Mouse (Mus musculus) embryo, embryonic 9.5 days (tissue): Measurements from ENCODE around the gene Trim46.

Experiments
- DNase-seq: peaks from one replicate; pipeline ENCODE4 v3.0.0-alpha.2; 2017; ENCODE audit errors: extremely low spot score

The Trim46 gene

DNA sequence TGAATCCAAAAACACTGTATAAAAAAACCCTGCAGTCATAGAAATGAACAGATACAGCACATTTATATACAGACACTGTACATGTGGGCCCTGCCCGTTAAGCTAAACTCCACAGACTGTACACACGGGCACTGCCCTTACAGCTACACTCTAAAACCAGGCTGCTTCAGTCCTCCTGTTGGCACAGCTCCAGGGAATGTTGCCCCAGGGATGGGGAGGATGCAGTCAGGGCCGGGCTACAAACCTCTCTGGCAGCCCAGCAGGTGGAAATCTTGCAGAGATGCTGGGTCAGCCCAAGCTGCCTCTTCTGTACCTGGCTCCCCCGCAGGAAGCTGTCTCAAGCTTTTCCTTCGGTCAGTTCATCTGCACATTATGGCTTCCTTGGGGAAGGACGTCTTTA, 25.7 kb upstream of the Trim46 start:
- no peak for DNase-seq

DNA sequence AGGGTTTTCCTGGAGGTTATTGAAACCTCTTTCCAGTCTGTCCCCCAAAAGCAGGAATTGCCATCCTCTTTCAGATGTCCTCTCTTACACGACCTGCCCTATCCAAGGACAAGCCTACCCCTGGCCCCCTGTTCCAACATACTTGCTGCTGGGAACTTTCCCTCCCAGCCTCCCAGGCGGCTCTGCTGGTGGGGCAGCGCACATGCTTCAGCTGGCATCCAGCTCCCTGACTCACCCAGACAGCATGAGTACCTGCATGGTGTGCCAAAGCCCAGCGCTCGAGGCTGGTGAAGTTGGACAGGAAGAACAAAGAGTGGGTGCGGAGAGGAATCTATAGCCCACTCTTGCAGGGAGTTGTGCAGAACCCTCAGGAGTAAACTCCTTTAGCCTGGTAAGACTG, 24.8 kb upstream of the Trim46 start:
- DNase-seq = no peak

GRCm38 (mm10) chr3:89270051-89270755, 24.1 kb upstream of the Trim46 start, which contains the start of gene Slc50a1:
Gene Slc50a1, minus strand, starts transcription at chr3:89270570.
- peak; percentile 76 for DNase-seq

- no peak for DNase-seq
Observed at GRCm38 (mm10) chr3:89268916-89269315, 22.8 kb upstream of the Trim46 start.

GRCm38 (mm10) chr3:89266439-89266893, 20.4 kb upstream of the Trim46 start:
- peak; percentile 75 for DNase-seq

DNA sequence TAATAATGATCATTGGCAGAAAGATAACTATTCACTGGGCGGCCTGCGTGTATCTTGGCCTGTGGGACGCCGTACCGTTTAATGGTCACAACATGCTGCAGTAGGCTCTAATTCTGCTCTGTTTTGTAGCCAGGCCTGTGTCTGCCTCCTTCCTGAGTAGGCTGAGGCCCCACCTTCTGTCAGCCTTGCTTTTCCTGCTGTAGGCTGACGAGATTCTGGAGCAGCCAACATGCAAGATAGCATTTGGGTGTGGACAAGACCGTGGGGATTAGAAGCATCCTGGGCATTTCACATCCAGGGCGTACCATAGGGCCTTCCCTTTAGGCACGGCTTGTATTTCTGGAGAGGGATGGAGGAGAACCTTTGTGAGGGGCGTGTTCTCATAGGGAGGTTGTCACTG, 16.3 kb upstream of the Trim46 start:
- no peak for DNase-seq

DNA sequence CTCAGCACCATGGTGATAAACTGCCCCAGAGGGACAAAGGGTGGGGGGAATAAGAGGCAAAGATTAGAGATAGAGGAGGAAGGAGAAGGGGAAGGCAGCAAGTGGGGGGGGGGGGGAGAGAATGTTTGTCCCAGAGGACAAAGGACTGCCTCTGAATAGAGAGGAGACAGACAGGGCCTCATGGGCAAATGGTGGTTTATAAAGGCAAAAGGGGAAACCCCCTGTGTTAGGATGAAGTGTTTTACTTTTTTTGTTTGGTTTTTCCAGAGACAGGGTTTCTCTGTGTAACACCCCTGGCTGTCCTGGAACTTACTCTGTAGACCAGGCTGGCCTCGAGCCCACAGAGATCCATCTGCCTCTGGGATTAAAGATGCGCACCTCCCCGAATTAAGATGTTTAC, 14.1 kb upstream of the Trim46 start:
- DNase-seq = no peak

GRCm38 (mm10) chr3:89259076-89259475, 13.0 kb upstream of the Trim46 start, which contains the start of gene Dpm3:
Gene Dpm3, plus strand, starts transcription at chr3:89259358.
- DNase-seq = no peak

DNA sequence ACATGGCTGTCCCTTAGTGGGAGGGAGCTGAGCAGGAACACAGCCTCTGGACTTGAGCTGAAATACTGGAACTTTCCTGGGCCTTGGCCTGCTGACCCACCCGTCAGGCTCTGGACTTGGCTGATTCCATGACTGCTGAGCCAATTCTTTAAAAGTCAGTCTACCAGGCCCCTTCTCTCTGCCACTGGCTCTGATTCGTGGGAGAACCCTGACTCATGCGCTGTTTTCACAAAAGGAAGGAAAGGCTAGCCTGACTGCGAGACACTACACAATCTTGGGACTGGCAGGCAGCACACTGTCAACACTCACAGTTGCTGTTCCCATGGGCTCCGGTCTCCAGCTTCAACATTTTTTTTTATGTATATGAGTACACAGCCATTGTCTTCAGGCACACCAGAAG, 10.1 kb upstream of the Trim46 start:
- DNase-seq = no peak

- DNase-seq = no peak
Observed at GRCm38 (mm10) chr3:89254994-89255393, 8.9 kb upstream of the Trim46 start.

DNA sequence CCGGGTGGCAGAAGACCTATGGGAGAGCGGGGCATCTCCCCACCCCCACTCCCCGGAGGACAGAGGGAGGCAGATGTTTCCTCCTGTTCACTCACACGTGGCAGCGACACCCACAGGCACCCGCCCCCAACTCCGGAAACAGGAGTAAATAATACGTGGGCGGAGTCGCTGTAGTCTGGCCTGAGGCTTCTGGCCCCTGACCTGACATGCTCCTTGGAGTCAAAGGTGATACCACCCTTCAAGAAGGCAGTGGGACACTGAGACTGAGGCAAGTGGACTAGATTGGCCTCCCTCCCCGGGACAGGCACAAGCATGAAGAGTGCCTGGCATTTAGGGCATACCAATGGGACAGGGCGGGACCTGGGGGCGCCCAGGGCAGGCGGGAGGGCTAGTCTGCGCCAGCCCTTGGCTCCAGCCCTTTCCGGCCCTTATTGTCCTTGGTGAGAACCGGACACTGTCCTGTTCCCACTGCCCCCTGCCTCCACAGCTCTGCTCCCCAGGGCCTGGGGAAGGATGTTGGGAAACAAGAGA, 5.3 kb upstream of the Trim46 start:
- peak; percentile 77 for DNase-seq

DNA sequence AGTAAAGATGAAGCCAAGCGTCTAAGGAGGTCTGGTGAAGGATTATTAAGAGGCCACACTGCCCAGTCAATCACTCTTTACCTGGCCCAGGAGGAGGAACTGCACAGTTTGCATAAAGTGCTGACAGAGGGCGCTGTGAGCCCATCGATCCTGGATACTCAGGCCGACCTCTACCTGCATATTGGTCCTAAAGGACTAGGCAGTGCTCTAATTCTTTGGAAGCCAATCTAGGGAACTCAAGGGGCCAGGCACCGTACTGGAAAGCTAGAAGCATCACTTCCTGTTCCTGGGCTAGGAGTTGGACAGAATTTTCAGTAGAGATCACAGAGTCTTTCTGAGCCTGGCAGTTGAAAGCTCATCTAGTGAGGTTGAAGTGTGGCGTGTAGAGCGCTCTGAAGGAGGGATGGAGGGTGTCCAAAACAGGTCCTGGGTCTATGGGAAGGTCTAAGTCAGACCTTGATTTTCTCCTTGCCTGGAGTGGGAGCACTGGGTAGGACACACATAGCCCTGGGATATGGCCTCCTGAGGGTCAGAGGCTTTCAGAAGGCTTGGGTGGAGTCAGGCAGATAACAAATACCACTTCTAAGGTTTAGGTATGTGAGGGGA, 4.4 kb upstream of the Trim46 start:
- peak; percentile 58 for DNase-seq

- DNase-seq = no peak
Observed at GRCm38 (mm10) chr3:89247466-89247865, 1.4 kb upstream of the Trim46 start.

DNA sequence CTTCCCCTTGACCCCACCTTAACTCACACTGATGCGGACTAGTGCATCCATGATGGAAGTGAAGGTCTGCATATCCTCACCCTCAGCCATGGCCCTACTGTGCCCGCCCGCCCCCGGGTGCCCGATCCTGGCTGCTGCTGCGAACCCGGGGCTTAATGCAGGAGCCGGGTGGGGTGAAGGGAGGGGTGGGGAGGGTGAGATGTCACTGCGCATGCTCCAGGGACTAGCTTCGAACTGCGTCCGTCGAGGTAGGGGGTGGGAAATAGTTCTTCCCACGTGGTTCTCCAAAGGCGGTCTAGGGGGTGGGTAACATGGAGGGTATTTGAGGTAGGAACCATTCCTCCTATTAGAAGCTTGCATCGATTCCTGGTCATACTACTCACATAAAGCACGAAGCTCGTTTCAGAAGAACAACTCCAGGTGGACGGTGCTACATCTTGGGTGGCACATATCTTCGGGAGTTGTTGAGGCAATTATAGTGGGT, 379 bp downstream of the Trim46 start, which contains the start of gene Krtcap2:
Krtcap2 (plus strand) TSS at position 279 of the 484 bp plus-strand sequence.
- peak; percentile 61 for DNase-seq

- DNase-seq = peak; percentile 57
Observed at GRCm38 (mm10) chr3:89244982-89245687, 974 bp downstream of the Trim46 start.

GRCm38 (mm10) chr3:89244158-89244981, 1.7 kb downstream of the Trim46 start:
- no peak for DNase-seq

DNA sequence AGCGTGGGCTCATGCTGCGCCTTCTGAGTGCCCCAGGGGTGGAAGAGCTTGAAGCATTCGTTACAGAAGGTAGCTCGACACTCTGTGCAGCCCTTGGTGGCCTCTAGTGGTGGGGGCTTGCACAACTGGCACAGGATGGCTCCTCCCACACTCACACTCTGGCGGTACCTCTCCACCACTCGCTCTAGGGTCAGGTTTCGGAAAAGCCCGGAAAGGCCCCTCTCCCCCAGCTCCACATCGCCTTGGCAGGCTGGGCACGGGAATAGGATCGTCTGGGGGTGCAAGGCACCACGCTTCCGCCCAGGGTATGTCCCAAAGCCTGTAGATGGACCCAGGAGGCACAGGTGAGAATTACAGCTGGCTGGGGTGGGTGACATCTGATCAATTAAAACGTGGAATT, 2.5 kb downstream of the Trim46 start:
- DNase-seq = peak; percentile 64

- no peak for DNase-seq
Observed at GRCm38 (mm10) chr3:89242331-89242895, 3.7 kb downstream of the Trim46 start.

DNA sequence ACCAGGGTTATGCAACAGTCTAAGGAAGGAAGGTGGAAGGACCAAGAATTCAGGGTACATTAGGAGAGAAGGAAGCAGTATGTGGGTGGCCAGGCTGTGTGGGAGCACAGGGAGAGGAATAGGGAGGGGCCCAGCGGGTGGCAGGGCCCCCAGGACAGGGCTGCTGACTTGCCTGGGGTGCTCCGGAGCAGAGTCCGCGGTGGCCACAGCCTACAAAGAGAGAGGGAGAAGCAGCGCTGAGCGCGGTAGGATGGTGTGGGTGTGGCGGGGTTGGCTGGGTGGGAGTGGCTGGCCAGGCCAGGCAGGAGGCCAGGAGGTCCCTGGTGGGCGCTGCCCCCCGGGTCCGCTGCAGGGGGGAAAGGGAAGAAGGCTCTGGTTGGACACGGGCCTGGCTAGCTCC, 7.6 kb downstream of the Trim46 start:
- no peak for DNase-seq

DNA sequence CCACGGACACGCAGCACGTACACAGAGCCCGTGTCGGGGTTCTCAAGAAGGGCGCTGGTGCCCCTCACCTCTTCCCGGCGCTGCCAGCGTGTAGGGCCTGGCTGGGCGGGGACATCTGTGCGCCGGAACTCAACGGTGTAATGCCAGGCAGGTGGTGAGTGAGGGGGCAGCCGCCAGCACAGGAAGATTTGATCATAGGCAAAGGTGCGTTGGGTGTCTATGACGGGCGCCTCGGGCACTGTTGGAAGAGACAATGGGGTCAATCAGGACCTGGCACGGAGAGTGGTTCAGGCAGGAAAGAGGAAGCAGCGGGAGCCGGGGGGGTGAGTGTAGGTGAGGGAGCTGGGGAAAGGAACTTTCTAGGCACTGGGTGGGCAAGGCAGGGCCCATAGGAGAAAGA, 8.4 kb downstream of the Trim46 start:
- no peak for DNase-seq

DNA sequence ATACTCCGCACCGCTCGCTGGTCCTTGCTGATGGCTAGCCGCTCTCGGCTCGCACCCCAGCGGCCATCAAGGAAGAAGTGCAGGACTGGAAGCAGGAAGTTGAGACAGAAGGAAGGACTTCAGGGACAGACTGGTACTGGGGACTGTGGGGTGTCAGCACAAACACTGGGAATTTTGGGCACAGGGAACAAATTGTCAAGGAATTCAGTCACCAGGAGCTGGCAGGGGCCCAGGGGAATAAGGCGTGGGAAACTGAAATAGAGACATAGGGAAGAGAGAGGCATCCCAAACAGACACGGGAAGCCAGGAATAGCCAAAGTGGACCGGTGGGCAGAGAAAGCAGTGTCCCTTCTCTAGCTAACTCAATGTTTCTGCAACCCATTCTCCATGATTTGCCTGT, 9.6 kb downstream of the Trim46 start:
- no peak for DNase-seq
